Mouse (Mus musculus): ENCODE measurements around the gene Ube2l6. TPM values are rescaled to one million over a fixed set of nuclear protein-coding genes. Genes with fewer than 3 reads are reported as not detected.

Ube2l6 gene
- total and polyA plus RNA-seq, 3 experiments: 2.0 to 8.5 (median 4.1) TPM

GRCm38 (mm10) chr2:84772454-84772853 is 26.2 kb upstream of the Ube2l6 start:
- no peak overlapping the region for H3K9ac ChIP-seq (ENCODE audit: insufficient read depth, low read depth)
- no peaks in the 10 kb centered on the region for H3K79me2 ChIP-seq (replicated peaks; ENCODE audit: control insufficient read depth, extremely low read depth, insufficient read depth, poor library complexity, severe bottlenecking)
- dilution Hi-C loops (cut with MboI; ENCODE audit: extremely low pct_ligation_motif_present, extremely low pct_unique_long_range_greater_than_20kb, low sequenced_read_pairs) (no loop called here), in situ Hi-C loops (cut with MboI; ENCODE audit: low pct_ligation_motif_present, low pct_unique_long_range_greater_than_20kb, low sequenced_read_pairs) (no loop called here)
- no peak overlapping the region for H3K4me3 ChIP-seq (replicated peaks in 1 of 3; ENCODE audit: low read depth in 2 of 3, low read length in 2 of 3, poor library complexity in 1 of 3)
- TF ChIP-seq SIN3A (IDR thresholded peaks at IDR 0.05; ENCODE audit: low read length): no peak
- no peak for TF ChIP-seq BHLHE40 (IDR thresholded peaks at IDR 0.05; ENCODE audit: low read depth, low read length)
- no peak for TF ChIP-seq CHD2 (IDR thresholded peaks at IDR 0.05; ENCODE audit: low read length)
- no peak for TF ChIP-seq USF1 (IDR thresholded peaks at IDR 0.05; ENCODE audit: low read depth, low read length)
- TF ChIP-seq ETS1 (conservative IDR thresholded peaks at IDR 0.05; ENCODE audit: low read depth, low read length): no peak
- no peak for TF ChIP-seq NELFE (IDR thresholded peaks at IDR 0.05; ENCODE audit: low read depth, low read length)
- no peak for TF ChIP-seq RCOR1 (conservative IDR thresholded peaks at IDR 0.05; ENCODE audit: low read depth, low read length)
- no peak for TF ChIP-seq MYC (IDR thresholded peaks at IDR 0.05; ENCODE audit: low read depth, low read length)
- TF ChIP-seq PAX5 (IDR thresholded peaks at IDR 0.05; ENCODE audit: low read length): no peak
- no peak for TF ChIP-seq E2F4 (IDR thresholded peaks at IDR 0.05; ENCODE audit: insufficient replicate concordance, low read depth, low read length)
- TF ChIP-seq ZKSCAN1 (IDR thresholded peaks at IDR 0.05; ENCODE audit: borderline replicate concordance, low read depth, low read length): no peak
- no peak for TF ChIP-seq MAFK (IDR thresholded peaks at IDR 0.05; ENCODE audit: insufficient replicate concordance, low read length)
- TF ChIP-seq JUND (conservative IDR thresholded peaks at IDR 0.05; ENCODE audit: low read depth, low read length): no peak
- TF ChIP-seq UBTF (IDR thresholded peaks at IDR 0.05; ENCODE audit: low read depth, low read length): no peak
- no peak for TF ChIP-seq ELF1 (IDR thresholded peaks at IDR 0.05; ENCODE audit: low read depth, low read length)
- TF ChIP-seq NRF1 (IDR thresholded peaks at IDR 0.05; ENCODE audit: low read depth, low read length): no peak
- TF ChIP-seq TBP (conservative IDR thresholded peaks at IDR 0.05; ENCODE audit: low read depth, low read length): no peak
- no peak for TF ChIP-seq IRF4 (IDR thresholded peaks at IDR 0.05; ENCODE audit: low read depth, low read length)
- no peak for TF ChIP-seq GABPA (IDR thresholded peaks at IDR 0.05; ENCODE audit: insufficient replicate concordance, low read depth, low read length)
- TF ChIP-seq MEF2A (IDR thresholded peaks at IDR 0.05; ENCODE audit: borderline replicate concordance, low read depth, low read length): no peak
- no peaks in the 10 kb centered on the region for H3K36me3 ChIP-seq (replicated peaks in 1 of 2; ENCODE audit: control insufficient read depth in 1 of 2, insufficient read depth in 1 of 2, low read length in 1 of 2)
- H3K4me2 ChIP-seq (ENCODE audit: insufficient read depth, low read depth, poor library complexity, severe bottlenecking): no peak overlapping the region
- H3K9me3 ChIP-seq (replicated peaks; ENCODE audit: low read length): no peaks in the 10 kb centered on the region
- DNase-seq (ENCODE audit: extremely low read depth): no peak
- peaks cover 63% of the 10 kb centered on the region for H3K27me3 ChIP-seq (replicated peaks)
- no peak overlapping the region for H3K27ac ChIP-seq (ENCODE audit: insufficient read depth, low read depth)
- no peaks in the 10 kb centered on the region for H3K4me1 ChIP-seq (ENCODE audit: control insufficient read depth in 1 of 2, insufficient read depth in 2 of 2)

DNA sequence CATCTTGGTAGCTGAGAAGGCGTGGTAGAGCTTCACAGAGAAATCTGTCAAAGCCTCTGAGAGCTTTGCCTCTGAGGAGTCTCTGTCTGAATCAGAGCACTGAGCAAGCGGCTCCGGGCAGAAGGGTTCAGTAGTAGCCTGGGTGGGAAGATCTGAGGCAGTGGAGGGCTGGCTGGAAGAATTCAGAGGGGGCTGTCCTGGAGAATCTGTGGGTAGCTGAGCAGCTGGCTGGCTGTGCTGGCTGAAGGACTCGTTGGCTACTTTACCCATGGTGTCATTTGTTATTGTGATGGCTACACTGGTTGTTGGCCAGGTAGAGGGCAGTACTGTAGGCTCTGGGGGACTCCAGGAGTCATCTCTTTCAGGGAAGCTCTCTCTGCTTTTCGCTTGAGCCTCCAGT is 25.4 kb upstream of the Ube2l6 start:
- Histone ChIP-seq H3K9ac (ENCODE audit: insufficient read depth, low read depth) (no peak overlapping the region), H3K4me3 (replicated peaks in 1 of 3; ENCODE audit: low read depth in 2 of 3, low read length in 2 of 3, poor library complexity in 1 of 3) (no peak overlapping the region), H3K36me3 (replicated peaks in 1 of 2; ENCODE audit: control insufficient read depth in 1 of 2, insufficient read depth in 1 of 2, low read length in 1 of 2) (no peaks in the 10 kb centered on the region), H3K9me3 (replicated peaks; ENCODE audit: low read length) (no peaks in the 10 kb centered on the region), H3K27me3 (replicated peaks) (peaks cover 67% of the 10 kb centered on the region), H3K4me1 (ENCODE audit: control insufficient read depth in 1 of 2, insufficient read depth in 2 of 2) (no peaks in the 10 kb centered on the region), H3K27ac (ENCODE audit: insufficient read depth, low read depth) (no peak overlapping the region), H3K4me2 (ENCODE audit: insufficient read depth, low read depth, poor library complexity, severe bottlenecking) (no peak overlapping the region), H3K79me2 (replicated peaks; ENCODE audit: control insufficient read depth, extremely low read depth, insufficient read depth, poor library complexity, severe bottlenecking) (no peaks in the 10 kb centered on the region)
- TF ChIP-seq IRF4 (IDR thresholded peaks at IDR 0.05; ENCODE audit: low read depth, low read length) (no peak), EP300 (IDR thresholded peaks at IDR 0.05; ENCODE audit: low read length) (no peak), MYC (IDR thresholded peaks at IDR 0.05; ENCODE audit: low read depth, low read length) (no peak), ZNF384 (IDR thresholded peaks at IDR 0.05; ENCODE audit: low read depth, low read length) (no peak)
- in situ Hi-C loops (cut with MboI; ENCODE audit: low pct_ligation_motif_present, low pct_unique_long_range_greater_than_20kb, low sequenced_read_pairs): no loop called here
- dilution Hi-C loops (cut with MboI; ENCODE audit: extremely low pct_ligation_motif_present, extremely low pct_unique_long_range_greater_than_20kb, low sequenced_read_pairs): no loop called here
- no peak for DNase-seq (ENCODE audit: extremely low read depth)

All from CH12.LX (cell line).